Mouse (Mus musculus) thymus, adult 2 months (tissue): ENCODE results near the gene Mmp14.

Experiments
- CTCF ChIP-seq: fragments of 200-500 bp; IDR thresholded peaks from 2 replicates; pipeline ENCODE4 v1.5.1; 2012; ENCODE audit warnings: mild to moderate bottlenecking, control low read depth, low read length, moderate library complexity, borderline replicate concordance; ENCODE audit not compliant: control insufficient read depth, poor library complexity, insufficient read depth; ENCODE audit errors: extremely low read depth
- POLR2A ChIP-seq: fragments of 200-500 bp; IDR thresholded peaks from 2 replicates; pipeline ENCODE4 v1.6.1; 2012; ENCODE audit warnings: mild to moderate bottlenecking, low read length, control low read depth, moderate library complexity; ENCODE audit not compliant: control insufficient read depth, poor library complexity, insufficient read depth; ENCODE audit errors: extremely low read depth

- TF ChIP-seq POLR2A (no peak), CTCF (no peak)
These were observed 44.8 kb downstream of the Mmp14 start, which contains the start of gene Rem2 for GRCm38 (mm10) chr14:54475941-54476844.
